Mouse (Mus musculus): Measurements from ENCODE around the gene Ccdc8.

The Ccdc8 gene

GRCm38 (mm10) chr7:17045743-17046142 is 53.2 kb downstream of the Ccdc8 start:
- DNase-seq (ENCODE audit: low spot score in 2 of 2): no peak

All from natural killer cell, adult 2 months (primary cell).